Mouse (Mus musculus) adrenal gland, adult 18-20 months (tissue): ENCODE results near the gene Tax1bp3. TPM values are rescaled to one million over a fixed set of nuclear protein-coding genes. Genes with fewer than 3 reads are reported as not detected.

Source experiments
- DNase-seq, 2 experiments: peaks; one replicate each; pipeline ENCODE4 v3.0.0; 2021 to 2022; ENCODE audit warnings: low spot score in 2 of 2
- total RNA-seq, 2 experiments: library from RNA; stranded (reverse); gene quantifications; 1 replicate in 1 of 2; 2 replicates in 1 of 2; pipeline ENCODE4 v1.2.3; 2021

The Tax1bp3 gene
- total RNA-seq, 2 experiments from 2014 or later: 70.0 to 91.8 TPM

GRCm38 (mm10) chr11:73172186-73172585, 4.7 kb upstream of the Tax1bp3 start:
- DNase-seq: no peak

DNA sequence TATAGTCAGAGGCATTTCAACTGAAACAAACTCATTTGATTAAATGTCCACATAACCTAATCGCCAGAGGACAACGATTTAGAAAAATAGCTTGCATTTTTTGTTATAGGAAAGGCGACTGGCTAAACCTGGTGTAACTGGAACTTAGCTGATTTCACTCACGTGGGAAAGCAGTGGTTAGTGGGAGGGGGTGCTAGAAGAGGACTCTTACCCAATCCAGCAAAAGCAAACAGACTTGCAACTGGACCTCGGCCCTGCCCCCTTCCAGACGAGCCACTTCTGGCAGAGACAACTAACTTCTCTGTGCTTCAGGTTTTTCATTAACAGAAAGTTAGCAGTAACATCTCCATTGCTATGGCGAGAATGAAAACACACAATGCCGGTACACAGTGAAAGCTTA, 1.3 kb upstream of the Tax1bp3 start:
- no peak for DNase-seq

- DNase-seq: no peak
Measured at GRCm38 (mm10) chr11:73176186-73176585, 697 bp upstream of the Tax1bp3 start.

DNA sequence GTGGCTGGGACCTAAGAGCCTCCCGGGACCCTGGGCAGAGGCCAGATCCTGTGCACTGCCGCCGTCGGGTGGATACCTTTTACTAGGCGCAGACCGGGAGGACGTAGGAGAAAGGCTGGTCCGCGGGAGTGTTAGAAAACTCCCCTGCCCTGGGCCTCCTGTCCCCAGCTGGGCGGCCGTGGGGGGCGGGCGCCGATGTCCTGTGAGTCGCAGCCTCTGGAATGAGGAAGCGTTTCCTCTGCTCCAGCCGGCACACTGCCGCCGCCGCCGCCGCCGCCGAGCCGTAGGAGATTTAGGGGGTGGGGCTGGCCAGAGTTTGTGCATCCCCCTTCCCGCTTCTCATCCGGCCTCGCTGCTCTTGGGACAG, 609 bp downstream of the Tax1bp3 start:
- DNase-seq: peak; percentile 73 to 77

GRCm38 (mm10) chr11:73177895-73178294, 1.0 kb downstream of the Tax1bp3 start:
- peak in 1 of 2 experiments; percentile 20 for DNase-seq

- DNase-seq: no peak
Measured at GRCm38 (mm10) chr11:73185872-73186615, 9.2 kb downstream of the Tax1bp3 start.

- no peak for DNase-seq
Measured at GRCm38 (mm10) chr11:73187231-73187630, 10.3 kb downstream of the Tax1bp3 start.

GRCm38 (mm10) chr11:73193047-73193446, 16.2 kb downstream of the Tax1bp3 start:
- DNase-seq: peak in 1 of 2 experiments; percentile 23

- DNase-seq: no peak
Measured at GRCm38 (mm10) chr11:73194444-73194843, 17.6 kb downstream of the Tax1bp3 start.

GRCm38 (mm10) chr11:73198190-73198589, 21.3 kb downstream of the Tax1bp3 start:
- DNase-seq: no peak

- DNase-seq: no peak
Measured at GRCm38 (mm10) chr11:73198603-73199229, 21.8 kb downstream of the Tax1bp3 start, which contains the start of gene Ctns. Gene Ctns (minus strand): TSS chr11:73199042.

DNA sequence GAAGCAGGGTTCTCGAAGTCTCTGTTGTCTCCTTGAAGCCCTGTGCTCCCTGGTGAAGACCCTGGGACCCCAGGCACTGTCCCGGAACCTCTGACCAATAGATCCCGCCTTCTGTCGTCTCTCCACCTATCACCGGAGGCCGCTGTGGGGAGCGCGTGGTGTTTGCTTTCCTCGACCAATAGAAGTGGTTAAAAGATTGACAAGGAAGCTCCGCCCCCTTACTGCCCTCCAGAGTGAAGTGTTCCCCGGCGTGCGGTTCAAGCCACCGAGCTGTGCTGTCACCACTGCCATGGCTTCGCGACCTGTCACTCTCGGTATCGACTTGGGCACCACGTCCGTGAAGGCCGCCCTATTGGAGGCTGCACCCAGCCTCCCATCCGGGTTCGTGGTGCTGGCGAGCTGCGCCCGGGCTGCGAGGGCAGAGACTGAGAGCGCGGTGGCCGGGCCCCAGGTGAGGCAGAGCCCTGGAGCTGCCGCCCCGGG, 22.4 kb downstream of the Tax1bp3 start, which contains the start of gene Shpk:
Gene Shpk, plus strand, starts transcription at position 231 of the 483 bp plus-strand sequence.
- peak; percentile 85 to 86 for DNase-seq

DNA sequence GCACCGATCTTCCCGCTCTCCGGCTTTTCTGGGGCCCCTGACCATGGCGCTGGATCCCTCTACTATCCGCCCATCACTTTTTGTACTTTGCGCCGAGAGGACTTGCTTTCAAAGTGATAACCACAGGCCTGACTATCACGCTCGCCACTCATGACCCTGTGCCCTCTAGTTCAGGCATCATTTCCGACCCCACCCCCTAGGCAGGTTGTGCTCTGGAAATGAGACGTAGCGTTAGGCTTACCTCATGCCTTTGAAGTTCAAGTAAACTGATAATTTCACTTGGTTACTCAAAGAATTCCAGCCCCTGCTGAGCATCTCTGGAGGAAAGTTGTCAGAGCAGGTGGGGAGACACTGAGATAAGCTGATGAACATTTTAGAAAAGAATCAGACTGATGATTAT, 23.0 kb downstream of the Tax1bp3 start:
- no peak for DNase-seq

- DNase-seq: no peak
Measured at GRCm38 (mm10) chr11:73201021-73201420, 24.1 kb downstream of the Tax1bp3 start.

DNA sequence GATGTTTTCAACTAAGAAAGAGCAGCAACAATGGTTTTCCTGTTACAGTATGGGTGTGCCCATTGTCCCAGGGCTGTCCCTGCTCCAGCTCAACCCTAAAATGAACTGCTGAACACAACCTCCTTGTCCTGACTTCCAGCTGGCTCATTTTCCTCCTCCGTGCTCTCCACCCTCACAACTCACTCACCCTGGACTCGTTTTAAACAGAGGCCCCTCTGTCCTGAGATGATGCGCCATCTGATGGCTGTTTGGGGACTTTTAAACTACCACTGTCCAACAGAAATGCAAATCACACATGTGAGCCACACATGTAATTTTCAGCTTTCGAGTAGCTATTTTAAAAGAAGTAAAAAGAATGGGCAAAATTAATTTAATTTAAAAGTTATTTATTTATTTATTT, 24.7 kb downstream of the Tax1bp3 start:
- DNase-seq: no peak

GRCm38 (mm10) chr11:73203895-73204294, 27.0 kb downstream of the Tax1bp3 start:
- DNase-seq: no peak

- no peak for DNase-seq
Measured at GRCm38 (mm10) chr11:73205194-73205593, 28.3 kb downstream of the Tax1bp3 start.

- no peak for DNase-seq
Measured at GRCm38 (mm10) chr11:73207621-73208020, 30.7 kb downstream of the Tax1bp3 start.

- no peak for DNase-seq
Measured at GRCm38 (mm10) chr11:73213956-73214355, 37.1 kb downstream of the Tax1bp3 start.

DNA sequence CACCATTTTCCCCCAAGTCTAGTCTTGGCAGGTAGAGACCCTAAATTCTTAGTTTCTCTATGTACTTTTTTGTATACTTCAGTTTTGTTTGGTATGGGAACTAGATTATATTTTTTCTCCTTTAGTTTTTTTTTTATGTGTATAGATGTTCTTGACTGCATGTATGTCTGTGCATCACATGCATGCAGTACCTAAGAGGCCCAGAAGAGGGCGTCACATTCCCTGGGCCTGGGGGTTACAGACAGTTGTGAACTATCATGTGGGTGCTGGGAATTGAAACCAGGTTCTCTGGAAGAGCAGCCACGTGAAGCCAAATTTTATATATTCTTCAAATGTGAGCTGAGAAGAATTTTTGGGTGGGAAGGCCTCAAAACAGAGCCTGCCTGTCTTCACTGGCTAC, 42.8 kb downstream of the Tax1bp3 start:
- DNase-seq: no peak

DNA sequence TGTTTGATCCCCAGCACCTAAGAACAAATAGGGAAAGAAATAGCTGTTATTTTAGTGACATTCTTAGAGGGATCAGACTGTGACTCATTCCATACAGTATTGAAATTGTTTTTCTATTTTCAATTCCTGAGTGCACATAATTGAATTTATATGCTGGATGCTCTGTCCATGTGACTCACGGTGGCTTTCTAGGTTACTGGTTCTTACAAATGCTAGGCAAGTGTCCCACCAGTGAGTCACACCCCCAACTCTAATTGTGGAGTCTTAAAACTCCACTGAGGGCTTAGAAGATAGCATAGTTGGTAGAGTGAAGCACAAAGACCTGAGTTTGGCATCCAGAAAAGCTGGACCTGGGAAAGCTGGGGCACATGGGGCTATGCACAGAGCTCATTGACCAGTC, 43.8 kb downstream of the Tax1bp3 start:
- DNase-seq: no peak

DNA sequence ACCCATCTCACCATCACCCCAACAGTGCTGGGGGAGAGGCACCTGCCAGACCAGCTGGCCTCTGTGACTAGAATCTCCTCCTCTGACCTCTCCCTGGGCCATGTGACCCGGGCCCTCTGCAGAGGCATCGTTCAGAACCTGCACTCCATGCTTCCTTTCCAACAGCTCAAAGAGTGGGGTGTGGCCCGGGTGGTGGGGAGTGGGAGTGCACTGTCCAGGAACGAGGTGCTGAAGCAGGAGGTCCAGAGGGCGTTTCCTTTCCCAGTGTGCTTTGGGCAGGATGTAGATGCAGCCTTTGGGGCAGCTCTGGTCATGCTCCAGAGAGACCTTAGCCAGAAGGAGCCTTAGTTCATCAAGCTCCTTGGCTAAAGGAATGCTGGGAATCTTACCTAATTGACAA, 46.0 kb downstream of the Tax1bp3 start:
- no peak for DNase-seq
